Mouse (Mus musculus) small intestine, adult 2 months (tissue): ENCODE measurements around the gene Taf9b.

Source experiments
- CTCF ChIP-seq: fragments of 200-500 bp; IDR thresholded peaks from 2 replicates; pipeline ENCODE4 v1.5.1; 2012; ENCODE audit warnings: low read depth, mild to moderate bottlenecking, control low read depth, inconsistent platforms, low read length, moderate library complexity, mixed read lengths; ENCODE audit not compliant: insufficient replicate concordance, insufficient read length; ENCODE audit errors: extremely low read depth
- POLR2A ChIP-seq: fragments of 200-500 bp; IDR thresholded peaks from 2 replicates; pipeline ENCODE4 v1.6.1; 2012; ENCODE audit warnings: low read depth, mild to moderate bottlenecking, control low read depth, inconsistent platforms, low read length, moderate library complexity

DNA sequence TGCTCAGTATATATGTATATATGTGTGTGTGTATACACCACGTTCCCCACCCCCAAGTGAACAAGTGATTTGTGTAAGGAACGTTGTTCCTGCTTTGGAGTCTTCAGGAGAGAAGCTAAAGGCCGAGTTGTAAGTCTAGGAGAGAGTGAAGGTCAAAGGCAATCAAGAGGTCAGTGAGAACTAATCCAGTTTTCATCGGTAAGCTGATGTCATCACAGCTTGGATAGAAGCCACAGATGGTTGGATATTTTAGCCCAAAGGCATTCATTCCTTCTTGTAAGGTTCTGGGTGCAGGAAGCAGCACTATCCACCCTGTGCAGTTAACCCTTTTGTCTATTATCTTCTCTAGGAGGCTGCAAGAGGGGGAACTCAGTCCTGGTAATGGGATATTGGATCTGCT is 30.9 kb downstream of the Taf9b start:
- no peak for TF ChIP-seq POLR2A
- no peak for TF ChIP-seq CTCF
